Mouse (Mus musculus): Measurements from ENCODE around the gene Cracr2b. TPM values are rescaled to one million over a fixed set of nuclear protein-coding genes. Genes with fewer than 3 reads are reported as not detected.

The Cracr2b gene
- polyA plus RNA-seq (2015; fragmentation: Nextera tagmentation; extraction: Ambion mirVana), result 21.6 and 26.9 TPM in 2 replicates

- Histone ChIP-seq H3K9me3 (replicated peaks) (no peaks in the 10 kb centered on the region), H3K4me2 (replicated peaks) (peak within 1 kb of the TSS; percentile 64), H3K9ac (0 out of 2 replicates have a peak within 1 kb of the TSS, but pooled peaks have one; percentile 26), H3K4me1 (peaks cover 31% of the 10 kb centered on the region), H3K4me3 (replicated peaks) (peak within 1 kb of the TSS; percentile 39), H3K27me3 (peaks cover 67% of the 10 kb centered on the region), H3K27ac (replicated peaks) (no peak within 1 kb of the TSS), H3K36me3 (0 out of 2 replicates have a peak, but pooled peaks cover 7% of the 10 kb centered on the region)
- no peak for ATAC-seq (ENCODE audit: insufficient number of reproducible peaks, low FRiP score, low TSS enrichment, low read depth)
- WGBS, result 54% methylated on average over 15 of the region's 15 CpGs
Measured at GRCm38 (mm10) chr7:141460391-141461113, at the start of gene Cracr2b. TSS of gene Cracr2b (plus strand) at chr7:141461094.

GRCm38 (mm10) chr7:141411667-141412066, 49.2 kb upstream of the Cracr2b start:
- H3K27me3 ChIP-seq, result no peaks in the 10 kb centered on the region
- H3K36me3 ChIP-seq, result peaks cover 38% of the 10 kb centered on the region
- H3K9ac ChIP-seq, result no peak overlapping the region
- no peak for ATAC-seq (ENCODE audit: insufficient number of reproducible peaks, low FRiP score, low TSS enrichment, low read depth)
- 93% methylated on average over 1 of the region's 1 CpGs for WGBS
- H3K4me1 ChIP-seq, result peaks cover 13% of the 10 kb centered on the region
- no peak overlapping the region for H3K4me3 ChIP-seq (replicated peaks)
- H3K9me3 ChIP-seq (replicated peaks), result no peaks in the 10 kb centered on the region
- H3K4me2 ChIP-seq (replicated peaks), result no peak overlapping the region
- H3K27ac ChIP-seq (replicated peaks), result no peak overlapping the region

- ATAC-seq (ENCODE audit: insufficient number of reproducible peaks, low FRiP score, low TSS enrichment, low read depth), result no peak
- Histone ChIP-seq H3K9me3 (replicated peaks) (no peaks in the 10 kb centered on the region), H3K4me1 (peaks cover 13% of the 10 kb centered on the region), H3K27me3 (no peaks in the 10 kb centered on the region), H3K4me3 (replicated peaks) (peak overlapping the region; percentile 77), H3K27ac (replicated peaks) (peak overlapping the region; percentile 87), H3K4me2 (replicated peaks) (peak overlapping the region; percentile 84), H3K9ac (peak overlapping the region; percentile 88), H3K36me3 (peaks cover 30% of the 10 kb centered on the region)
- 3% methylated on average over 16 of the region's 16 CpGs for WGBS
Measured at GRCm38 (mm10) chr7:141413331-141413730, 47.6 kb upstream of the Cracr2b start.

GRCm38 (mm10) chr7:141413809-141414584, 46.9 kb upstream of the Cracr2b start, which contains the start of gene Gatd1:
TSS of gene Gatd1 (minus strand) at chr7:141414136.
- H3K36me3 ChIP-seq, result peaks cover 23% of the 10 kb centered on the region
- peak within 1 kb of the TSS; percentile 88 for H3K9ac ChIP-seq
- H3K27ac ChIP-seq (replicated peaks), result peak within 1 kb of the TSS; percentile 87
- ATAC-seq (ENCODE audit: insufficient number of reproducible peaks, low FRiP score, low TSS enrichment, low read depth), result peak; percentile 92
- peaks cover 13% of the 10 kb centered on the region for H3K4me1 ChIP-seq
- peak within 1 kb of the TSS; percentile 77 for H3K4me3 ChIP-seq (replicated peaks)
- no peaks in the 10 kb centered on the region for H3K27me3 ChIP-seq
- H3K9me3 ChIP-seq (replicated peaks), result no peaks in the 10 kb centered on the region
- under 1% methylated on average over 50 of the region's 56 CpGs for WGBS
- H3K4me2 ChIP-seq (replicated peaks), result peak within 1 kb of the TSS; percentile 84

- Histone ChIP-seq H3K4me3 (replicated peaks) (no peak overlapping the region), H3K27ac (replicated peaks) (no peak overlapping the region), H3K9me3 (replicated peaks) (no peaks in the 10 kb centered on the region), H3K36me3 (peaks cover 4% of the 10 kb centered on the region; the same call in 1 of the 2 replicates), H3K9ac (no peak overlapping the region), H3K4me1 (peaks cover 13% of the 10 kb centered on the region), H3K4me2 (replicated peaks) (no peak overlapping the region), H3K27me3 (no peaks in the 10 kb centered on the region)
- no peak for ATAC-seq (ENCODE audit: insufficient number of reproducible peaks, low FRiP score, low TSS enrichment, low read depth)
- 73% methylated on average over 6 of the region's 6 CpGs for WGBS
Measured at GRCm38 (mm10) chr7:141416144-141416841, 44.6 kb upstream of the Cracr2b start.

- H3K4me1 ChIP-seq, result peaks cover 7% of the 10 kb centered on the region
- 68% methylated on average over 8 of the region's 8 CpGs for WGBS
- no peak for ATAC-seq (ENCODE audit: insufficient number of reproducible peaks, low FRiP score, low TSS enrichment, low read depth)
- H3K36me3 ChIP-seq, result no peaks in the 10 kb centered on the region
- H3K4me2 ChIP-seq (replicated peaks), result no peak overlapping the region
- no peaks in the 10 kb centered on the region for H3K27me3 ChIP-seq
- no peak overlapping the region for H3K27ac ChIP-seq (replicated peaks)
- no peaks in the 10 kb centered on the region for H3K9me3 ChIP-seq (replicated peaks)
- H3K9ac ChIP-seq, result no peak overlapping the region
- no peak overlapping the region for H3K4me3 ChIP-seq (replicated peaks)
Measured at GRCm38 (mm10) chr7:141417731-141418681, 42.9 kb upstream of the Cracr2b start.

- no peak overlapping the region for H3K4me3 ChIP-seq (replicated peaks)
- no peak overlapping the region for H3K9ac ChIP-seq
- 65% methylated on average over 7 of the region's 7 CpGs for WGBS
- no peaks in the 10 kb centered on the region for H3K27me3 ChIP-seq
- H3K27ac ChIP-seq (replicated peaks), result no peak overlapping the region
- no peaks in the 10 kb centered on the region for H3K9me3 ChIP-seq (replicated peaks)
- no peaks in the 10 kb centered on the region for H3K36me3 ChIP-seq
- no peak for ATAC-seq (ENCODE audit: insufficient number of reproducible peaks, low FRiP score, low TSS enrichment, low read depth)
- 0 out of 2 replicates have a peak, but pooled peaks cover 3% of the 10 kb centered on the region for H3K4me1 ChIP-seq
- H3K4me2 ChIP-seq (replicated peaks), result no peak overlapping the region
Measured at GRCm38 (mm10) chr7:141418970-141419369, 41.9 kb upstream of the Cracr2b start.

GRCm38 (mm10) chr7:141420030-141420702, 40.7 kb upstream of the Cracr2b start:
- Histone ChIP-seq H3K36me3 (no peaks in the 10 kb centered on the region), H3K27me3 (no peaks in the 10 kb centered on the region), H3K4me1 (no peaks in the 10 kb centered on the region), H3K9ac (no peak overlapping the region), H3K9me3 (replicated peaks) (no peaks in the 10 kb centered on the region), H3K4me3 (replicated peaks) (no peak overlapping the region), H3K27ac (replicated peaks) (no peak overlapping the region), H3K4me2 (replicated peaks) (no peak overlapping the region)
- 76% methylated on average over 9 of the region's 9 CpGs for WGBS
- ATAC-seq (ENCODE audit: insufficient number of reproducible peaks, low FRiP score, low TSS enrichment, low read depth), result no peak

GRCm38 (mm10) chr7:141423811-141424210, 37.1 kb upstream of the Cracr2b start:
- WGBS, result 60% methylated on average over 4 of the region's 4 CpGs
- H3K9ac ChIP-seq, result no peak overlapping the region
- no peaks in the 10 kb centered on the region for H3K9me3 ChIP-seq (replicated peaks)
- H3K4me1 ChIP-seq, result peaks cover 2% of the 10 kb centered on the region; the same call in 1 of the 2 replicates
- no peaks in the 10 kb centered on the region for H3K27me3 ChIP-seq
- H3K4me3 ChIP-seq (replicated peaks), result no peak overlapping the region
- H3K27ac ChIP-seq (replicated peaks), result no peak overlapping the region
- ATAC-seq (ENCODE audit: insufficient number of reproducible peaks, low FRiP score, low TSS enrichment, low read depth), result no peak
- H3K36me3 ChIP-seq, result no peaks in the 10 kb centered on the region
- no peak overlapping the region for H3K4me2 ChIP-seq (replicated peaks)
